Mouse (Mus musculus) liver, embryonic 14.5 days (tissue): ENCODE measurements around the gene Alkbh2.

Experiments
- CTCF ChIP-seq: IDR thresholded peaks from 2 replicates; pipeline ENCODE4 v1.5.1; 2016; ENCODE audit warnings: antibody characterized with exemption, low read depth, control low read depth
- EP300 ChIP-seq: IDR thresholded peaks from 2 replicates; pipeline ENCODE4 v1.6.1; 2016; ENCODE audit warnings: antibody characterized with exemption, low read depth

DNA sequence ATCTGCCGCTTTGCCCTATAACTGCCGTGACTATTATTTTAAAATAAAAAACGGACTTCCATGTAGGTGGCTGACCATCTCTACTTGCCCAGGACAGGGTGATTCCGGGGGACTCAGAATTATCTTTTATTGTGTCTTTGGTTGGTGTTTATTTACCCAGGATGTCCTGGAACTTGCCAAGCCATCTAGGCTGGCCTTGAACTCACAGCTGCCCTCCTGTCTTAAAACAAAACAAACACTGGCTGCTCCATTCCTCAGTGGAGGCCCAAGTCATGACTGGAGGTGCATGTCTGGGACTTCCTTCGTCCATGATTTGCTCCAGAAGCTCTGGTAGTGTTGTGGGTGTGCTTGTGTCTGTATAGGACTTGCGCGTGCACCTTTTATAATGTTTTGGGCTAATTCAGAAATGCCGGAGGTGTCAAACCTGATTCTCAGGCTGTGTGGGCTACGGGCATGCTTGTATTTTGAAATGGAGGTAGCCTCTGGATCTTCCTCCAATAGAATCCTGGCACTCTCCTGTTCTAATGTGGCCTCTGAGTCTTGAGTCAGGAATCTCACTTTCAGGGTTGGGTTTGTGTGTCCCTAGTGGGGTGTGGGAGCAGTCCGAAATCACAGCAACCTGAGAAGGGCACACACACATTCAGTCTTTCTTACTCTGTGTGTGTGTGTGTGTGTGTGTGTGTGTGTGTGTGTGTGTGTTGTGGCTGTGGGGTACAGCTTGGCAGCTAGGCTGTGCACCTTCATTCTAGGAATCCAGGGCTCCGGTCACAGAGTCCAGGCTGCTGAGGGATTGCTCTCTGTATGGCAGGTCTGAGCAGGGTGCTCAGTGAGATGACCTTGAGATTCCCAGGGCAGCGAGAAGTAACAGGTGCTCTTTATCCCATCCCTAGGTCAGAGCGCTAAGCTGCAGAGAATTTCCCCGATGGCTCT lies 19.3 kb upstream of the Alkbh2 start:
- TF ChIP-seq EP300: no peak
- no peak for TF ChIP-seq CTCF
